ENCODE assay signal across 15 mouse cellular contexts in the genomic region with DNA sequence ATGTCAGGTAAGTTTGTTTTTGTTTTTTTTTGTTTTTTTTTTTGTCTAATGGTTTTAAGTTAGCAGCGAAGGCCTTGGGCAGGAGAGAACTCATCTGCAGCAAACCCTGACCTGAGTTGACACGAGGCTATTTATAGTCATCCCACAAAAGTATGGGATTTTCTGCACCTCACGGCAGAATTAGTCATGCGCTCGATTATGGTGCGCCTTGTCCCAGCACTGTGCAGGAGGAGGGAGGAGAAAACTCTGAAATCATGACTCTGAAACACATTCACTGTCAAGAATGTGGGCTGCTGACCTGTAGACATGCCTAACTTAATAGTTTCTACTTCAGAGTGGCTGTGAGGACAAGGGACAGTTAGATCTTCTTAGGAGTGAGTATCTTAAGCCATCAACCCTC. TPM values are rescaled to one million over a fixed set of nuclear protein-coding genes. Genes with fewer than 3 reads are reported as not detected.
DNase-seq lines count a peak whose midpoint lies in the region; ATAC-seq and TF ChIP-seq lines count a peak whose summit lies in the region.
"Had no signal": no experiment of that assay in that cellular context is flagged by ENCODE, and none has a peak within 500 bp of the region (broad histone marks: within the 10 kb centered on the region; RNA-seq: fewer than 3 reads in every experiment).

No protein-coding gene starts in this region.

- no peaks in the 10 kb centered on the region for H3K9me3 ChIP-seq in heart, postnatal 0 days (replicated peaks; ENCODE audit: control insufficient read depth, low read length)
- H3K9me3 ChIP-seq: forebrain, embryonic 12.5 days had no signal

- TF ChIP-seq CTCF in heart, postnatal 0 days (IDR thresholded peaks at IDR 0.05; ENCODE audit: low read depth), result no peak

- no peaks in the 10 kb centered on the region for H3K36me3 ChIP-seq in heart, postnatal 0 days (replicated peaks; ENCODE audit: control insufficient read depth, insufficient read depth, low read length)
- H3K36me3 ChIP-seq: forebrain, embryonic 12.5 days had no signal

- H3K27ac ChIP-seq in heart, postnatal 0 days (ENCODE audit: low read depth), result peak overlapping the region; percentile 81
- H3K27ac ChIP-seq: forebrain, embryonic 12.5 days had no signal

- no peak overlapping the region for H3K4me3 ChIP-seq in heart, postnatal 0 days (ENCODE audit: low read depth, low read length)
- H3K4me3 ChIP-seq: forebrain, embryonic 12.5 days had no signal

- 11% methylated on average over 6 of the region's 6 CpGs for WGBS in heart, postnatal 0 days

- H3K4me1 ChIP-seq in heart, postnatal 0 days (ENCODE audit: control insufficient read depth, insufficient read depth), result peaks cover 37% of the 10 kb centered on the region

- peak; percentile 59 for DNase-seq in gastrocnemius, adult 18-20 months (ENCODE audit: low spot score)
- DNase-seq in gastrocnemius, adult 8-10 months (ENCODE audit: low spot score in 2 of 2), result no peak
- peak; percentile 89 for DNase-seq in 3T3-L1 (ENCODE audit: low read depth, low spot score)
- peak; percentile 22 for DNase-seq in adrenal gland, postnatal 25 days
- peak; percentile 75 for DNase-seq in heart, postnatal 0 days (ENCODE audit: low spot score)
- DNase-seq in layer of hippocampus, postnatal 14 days (ENCODE audit: low spot score in 2 of 2), result no peak
- DNase-seq: cerebellum, adult 11-12 months; embryo, embryonic 11 days; gastrocnemius, postnatal 36 days; lung, postnatal 4 days had no signal

- TF ChIP-seq EP300 in heart, postnatal 0 days (IDR thresholded peaks at IDR 0.05; ENCODE audit: low read depth), result no peak

- ATAC-seq in heart, postnatal 0 days (ENCODE audit: insufficient read depth, low read depth), result peak; percentile 79
- ATAC-seq in granulocyte monocyte progenitor cell, adult 5-6 weeks (replicated peaks; ENCODE audit: poor library complexity, severe bottlenecking), result no peak
- no peak for ATAC-seq in frontal cortex, adult (ENCODE audit: low TSS enrichment)
- ATAC-seq: inflammation-experienced regulatory T-cells, adult 6 months had no signal

- H3K9ac ChIP-seq in heart, postnatal 0 days (replicated peaks; ENCODE audit: low read depth, low read length), result no peak overlapping the region
- H3K9ac ChIP-seq: forebrain, embryonic 12.5 days had no signal

- H3K4me2 ChIP-seq in heart, postnatal 0 days (ENCODE audit: low read depth, low read length), result peak overlapping the region; percentile 32
- H3K4me2 ChIP-seq: forebrain, embryonic 12.5 days; liver, embryonic 11.5 days had no signal

- no peaks in the 10 kb centered on the region for H3K27me3 ChIP-seq in heart, postnatal 0 days (ENCODE audit: control insufficient read depth, insufficient read depth, low read length)
- H3K27me3 ChIP-seq: forebrain, embryonic 12.5 days had no signal

RNA-seq across cellular contexts. Expression of a gene that starts 40.4 kb away (rescaled TPM):
- 10 to 100 TPM; 44.8 to 52.1 TPM for total RNA-seq in gastrocnemius, adult 18-20 months (2021)
- total RNA-seq in gastrocnemius, adult 8-10 months (2022), result 10 to 100 TPM; 34.7 to 54.8 (median 46.8) TPM
- total RNA-seq in adrenal gland, postnatal 25 days (2021), result 96.3 and 103 TPM in 2 replicates
- 186 and 215 TPM in 2 replicates for total RNA-seq in heart, postnatal 0 days (2014; rRNA removed; ENCODE audit: low replicate concordance)
- polyA plus RNA-seq in heart, postnatal 0 days (2015; fragmentation: Nextera tagmentation; extraction: Ambion mirVana), result 55.9 and 62.8 TPM in 2 replicates
- 3.3 and 5.1 TPM in 2 replicates for total RNA-seq in granulocyte monocyte progenitor cell, adult 5-6 weeks (2014; fragmentation: Nextera tagmentation)
- 2.7 and 5.2 TPM in 2 replicates for total RNA-seq in granulocyte monocyte progenitor cell, adult 5-6 weeks (2017)
- 10 to 100 TPM; 43.3 to 49.1 TPM for total RNA-seq in layer of hippocampus, postnatal 14 days (2021)

Comparison
In these comparisons a context has a peak if more than half of its experiments do, and no peak if none do; other contexts are left out.
1. DNase-seq: peak in gastrocnemius, adult 18-20 months (single experiment), 3T3-L1 (single experiment), adrenal gland, postnatal 25 days (single experiment) and heart, postnatal 0 days (single experiment); none in gastrocnemius, adult 8-10 months (0 of 2) and layer of hippocampus, postnatal 14 days (0 of 2).
2. RNA of a gene that starts 40.4 kb away (total RNA-seq): 186 to 215 TPM in heart, postnatal 0 days, 96.3 to 103 TPM in adrenal gland, postnatal 25 days, 44.8 to 52.1 TPM in gastrocnemius, adult 18-20 months, 34.7 to 54.8 TPM in gastrocnemius, adult 8-10 months and 43.3 to 49.1 TPM in layer of hippocampus, postnatal 14 days; 2.7 to 5.2 TPM in granulocyte monocyte progenitor cell, adult 5-6 weeks; every median in the first group is over 4 times any median in the second.